Mouse (Mus musculus) kidney, adult 2 months (tissue): Measurements from ENCODE around the gene Prelid1. TPM values are rescaled to one million over a fixed set of nuclear protein-coding genes. Genes with fewer than 3 reads are reported as not detected.

ENCODE experiments used
- DNase-seq: peaks from one replicate; pipeline ENCODE4 v3.0.0; 2021
- H3K27ac ChIP-seq: fragments of 200-500 bp; 2 replicates; pipeline ENCODE4 v1.5.1; 2012; ENCODE audit warnings: low read depth, low read length, control low read depth, inconsistent platforms; ENCODE audit not compliant: insufficient read depth
- H3K27me3 ChIP-seq: fragments of 200-500 bp; replicated peaks from 2 replicates; pipeline ENCODE4 v1.6.1; 2012; ENCODE audit warnings: mild to moderate bottlenecking, moderate library complexity, low read length, inconsistent platforms; ENCODE audit not compliant: control insufficient read depth, insufficient read depth
- H3K36me3 ChIP-seq: fragments of 200-500 bp; 2 replicates; pipeline ENCODE4 v1.6.1; 2012; ENCODE audit warnings: mild to moderate bottlenecking, moderate library complexity, low read length, inconsistent platforms; ENCODE audit not compliant: control insufficient read depth, insufficient read depth
- H3K4me1 ChIP-seq: fragments of 200-500 bp; 2 replicates; pipeline ENCODE4 v1.6.1; 2011; ENCODE audit warnings: low read length; ENCODE audit not compliant: control insufficient read depth, insufficient read depth
- H3K4me3 ChIP-seq: fragments of 200-500 bp; 2 replicates; pipeline ENCODE4 v1.5.1; 2011; ENCODE audit warnings: mild to moderate bottlenecking, low read depth, low read length, control low read depth; ENCODE audit not compliant: insufficient read depth
- CTCF ChIP-seq: fragments of 200-500 bp; conservative IDR thresholded peaks from 2 replicates; pipeline ENCODE4 v1.5.1; 2011; ENCODE audit warnings: low read depth, mild to moderate bottlenecking, control low read depth, low read length, moderate library complexity, mixed read lengths; ENCODE audit not compliant: insufficient read depth, insufficient read length
- POLR2A ChIP-seq: fragments of 200-500 bp; IDR thresholded peaks from one replicate; pipeline ENCODE4 v1.6.1; 2011; ENCODE audit warnings: low read depth, low read length, control low read depth
- WGBS: fragments of 180-500 bp; shearing (Covaris S2); methylation state at CpG from one replicate; pipeline ENCODE4 v1.1.7; 2018; 5-methylcytosine and 5-hydroxymethylcytosine counted together
- polyA plus RNA-seq: library from polyadenylated mRNA; depleted of rRNA; stranded (reverse); fragments of >200 nt; gene quantifications from 2 replicates; pipeline ENCODE4 v1.2.3, GENCODE M21; 2012

The Prelid1 gene
- polyA plus RNA-seq, 1 experiment, result 542 TPM

- no peak overlapping the region for H3K4me3 ChIP-seq
- no peak for TF ChIP-seq CTCF
- TF ChIP-seq POLR2A, result no peak
- no peak for DNase-seq
- H3K36me3 ChIP-seq, result peaks cover 1% of the 10 kb centered on the region
- no peak overlapping the region for H3K27ac ChIP-seq
- H3K4me1 ChIP-seq, result no peaks in the 10 kb centered on the region
- 76% methylated on average over 11 of the region's 11 CpGs for WGBS
- H3K27me3 ChIP-seq, result no peaks in the 10 kb centered on the region
These were observed 26.4 kb downstream of the Prelid1 start for GRCm38 (mm10) chr13:55346745-55347144.

- Histone ChIP-seq H3K27me3 (no peaks in the 10 kb centered on the region), H3K4me1 (peaks cover 10% of the 10 kb centered on the region; the same call in 1 of the 2 replicates), H3K4me3 (peak overlapping the region; percentile 9; the same call in 1 of the 2 replicates), H3K36me3 (no peaks in the 10 kb centered on the region), H3K27ac (no peak overlapping the region)
- DNase-seq, result no peak
- TF ChIP-seq POLR2A (no peak), CTCF (no peak)
These were observed 40.8 kb downstream of the Prelid1 start for GRCm38 (mm10) chr13:55361145-55361544.

GRCm38 (mm10) chr13:55361974-55362452, 41.7 kb downstream of the Prelid1 start:
- H3K36me3 ChIP-seq, result no peaks in the 10 kb centered on the region
- TF ChIP-seq CTCF (no peak), POLR2A (no peak)
- peaks cover 10% of the 10 kb centered on the region; the same call in 1 of the 2 replicates for H3K4me1 ChIP-seq
- H3K27me3 ChIP-seq, result no peaks in the 10 kb centered on the region
- peak overlapping the region; percentile 73 for H3K27ac ChIP-seq
- H3K4me3 ChIP-seq, result peak overlapping the region; percentile 99
- WGBS, result under 1% methylated on average over 32 of the region's 32 CpGs
- DNase-seq, result no peak

GRCm38 (mm10) chr13:55362453-55363060, 42.3 kb downstream of the Prelid1 start, which contains the start of gene Lman2:
Gene Lman2 (minus strand): TSS chr13:55362783.
- H3K27me3 ChIP-seq, result no peaks in the 10 kb centered on the region
- no peaks in the 10 kb centered on the region for H3K36me3 ChIP-seq
- peak within 1 kb of the TSS; percentile 99 for H3K4me3 ChIP-seq
- DNase-seq, result peak; percentile 99
- TF ChIP-seq POLR2A (peak; percentile 10), CTCF (no peak)
- under 1% methylated on average over 35 of the region's 35 CpGs for WGBS
- H3K4me1 ChIP-seq, result peaks cover 10% of the 10 kb centered on the region; the same call in 1 of the 2 replicates
- H3K27ac ChIP-seq, result peak within 1 kb of the TSS; percentile 73

- no peaks in the 10 kb centered on the region for H3K27me3 ChIP-seq
- no peaks in the 10 kb centered on the region for H3K4me1 ChIP-seq
- no peaks in the 10 kb centered on the region for H3K36me3 ChIP-seq
- peak; percentile 40 for TF ChIP-seq CTCF
- TF ChIP-seq POLR2A, result no peak
- peak; percentile 41 for DNase-seq
- H3K4me3 ChIP-seq, result no peak overlapping the region
- no peak overlapping the region for H3K27ac ChIP-seq
- WGBS, result 78% methylated on average over 7 of the region's 7 CpGs
These were observed 48.1 kb downstream of the Prelid1 start for GRCm38 (mm10) chr13:55368401-55368800.

- 42% methylated on average over 13 of the region's 13 CpGs for WGBS
- Histone ChIP-seq H3K36me3 (no peaks in the 10 kb centered on the region), H3K27me3 (no peaks in the 10 kb centered on the region), H3K4me1 (no peaks in the 10 kb centered on the region), H3K27ac (peak within 1 kb of the TSS; percentile 30; the same call in 1 of the 2 replicates), H3K4me3 (peak within 1 kb of the TSS; percentile 19)
- TF ChIP-seq POLR2A (no peak), CTCF (no peak)
- DNase-seq, result peak; percentile 24
These were observed 49.3 kb downstream of the Prelid1 start, which contains the start of gene Rgs14 for GRCm38 (mm10) chr13:55369531-55370114. Gene Rgs14 (plus strand): TSS chr13:55369732.

- Histone ChIP-seq H3K4me3 (peak overlapping the region; percentile 19; the same call in 1 of the 2 replicates), H3K27me3 (no peaks in the 10 kb centered on the region), H3K4me1 (no peaks in the 10 kb centered on the region), H3K27ac (0 out of 2 replicates have a peak overlapping the region, but pooled peaks have one; percentile 30), H3K36me3 (no peaks in the 10 kb centered on the region)
- WGBS, result 32% methylated on average over 3 of the region's 3 CpGs
- peak; percentile 88 for DNase-seq
- TF ChIP-seq POLR2A (no peak), CTCF (no peak)
These were observed 49.9 kb downstream of the Prelid1 start for GRCm38 (mm10) chr13:55370234-55370633.
